Mouse (Mus musculus) bone marrow, adult 2 months (tissue): Measurements from ENCODE around the gene Stn1. TPM values are rescaled to one million over a fixed set of nuclear protein-coding genes. Genes with fewer than 3 reads are reported as not detected.
A peak's percentile ranks its signal among the peaks of the same experiment; 100 is the strongest.

Source experiments
- H3K27ac ChIP-seq: fragments of 200-500 bp; 2 replicates; pipeline ENCODE4 v1.5.1; 2012; ENCODE audit warnings: low read depth, mild to moderate bottlenecking, control low read depth, inconsistent platforms, low read length; ENCODE audit not compliant: control insufficient read depth, poor library complexity, insufficient read depth
- H3K4me1 ChIP-seq: fragments of 200-500 bp; 2 replicates; pipeline ENCODE4 v1.6.1; 2011; ENCODE audit warnings: low read length; ENCODE audit not compliant: control insufficient read depth, insufficient read depth
- H3K4me3 ChIP-seq: fragments of 200-500 bp; replicated peaks from 2 replicates; pipeline ENCODE3; 2011; ENCODE audit warnings: mild to moderate bottlenecking, low read depth, low read length, control low read depth; ENCODE audit not compliant: control insufficient read depth
- CTCF ChIP-seq: fragments of 200-500 bp; IDR thresholded peaks from 2 replicates; pipeline ENCODE4 v1.5.1; 2011; ENCODE audit warnings: low read length, control low read depth; ENCODE audit not compliant: control insufficient read depth, insufficient read depth
- POLR2A ChIP-seq: fragments of 200-500 bp; IDR thresholded peaks from 2 replicates; pipeline ENCODE4 v1.6.1; 2011; ENCODE audit warnings: low read depth, mild to moderate bottlenecking, control low read depth, low read length, borderline replicate concordance; ENCODE audit not compliant: control insufficient read depth
- WGBS: fragments of 180-500 bp; shearing (Covaris S2); methylation state at CpG from one replicate; pipeline ENCODE4 v1.1.7; 2018; 5-methylcytosine and 5-hydroxymethylcytosine counted together
- polyA plus RNA-seq: library from polyadenylated mRNA; stranded (reverse); fragments of >200 nt; gene quantifications from 2 replicates; pipeline ENCODE4 v1.2.4, GENCODE M21; 2011; ENCODE audit warnings: low replicate concordance; ENCODE audit not compliant: missing spikeins, insufficient read depth, insufficient read length

Stn1 gene
- polyA plus RNA-seq, 1 experiment, result 19.1 TPM

- TF ChIP-seq CTCF (no peak), POLR2A (no peak)
- H3K4me3 ChIP-seq, result no peak overlapping the region
- H3K4me1 ChIP-seq, result peaks cover 9% of the 10 kb centered on the region
- 67% methylated on average over 8 of the region's 8 CpGs for WGBS
- no peak overlapping the region for H3K27ac ChIP-seq
These were observed 19.7 kb downstream of the Stn1 start for GRCm38 (mm10) chr19:47517570-47517969.

- no peak overlapping the region for H3K4me3 ChIP-seq
- peaks cover 13% of the 10 kb centered on the region for H3K4me1 ChIP-seq
- H3K27ac ChIP-seq, result no peak overlapping the region
- WGBS, result 88% methylated on average over 12 of the region's 12 CpGs
- TF ChIP-seq POLR2A (no peak), CTCF (no peak)
These were observed 20.4 kb downstream of the Stn1 start for GRCm38 (mm10) chr19:47516879-47517278.

GRCm38 (mm10) chr19:47515091-47515490 is 22.2 kb downstream of the Stn1 start:
- H3K4me3 ChIP-seq, result no peak overlapping the region
- H3K27ac ChIP-seq, result no peak overlapping the region
- TF ChIP-seq POLR2A (no peak), CTCF (no peak)
- 79% methylated on average over 5 of the region's 5 CpGs for WGBS
- H3K4me1 ChIP-seq, result peaks cover 16% of the 10 kb centered on the region

GRCm38 (mm10) chr19:47513618-47513897 is 23.7 kb downstream of the Stn1 start:
- WGBS, result 89% methylated on average over 4 of the region's 4 CpGs

GRCm38 (mm10) chr19:47512794-47513617 is 24.3 kb downstream of the Stn1 start:
- TF ChIP-seq POLR2A (no peak), CTCF (no peak)
- no peak overlapping the region for H3K27ac ChIP-seq
- H3K4me1 ChIP-seq, result peaks cover 18% of the 10 kb centered on the region
- H3K4me3 ChIP-seq, result no peak overlapping the region
- WGBS, result 77% methylated on average over 21 of the region's 21 CpGs

More at GRCm38 (mm10) chr19:47513618-47513897, 23.7 kb downstream of the Stn1 start:
- H3K4me1 ChIP-seq, result peaks cover 20% of the 10 kb centered on the region
- H3K27ac ChIP-seq, result no peak overlapping the region
- no peak overlapping the region for H3K4me3 ChIP-seq
- TF ChIP-seq CTCF (no peak), POLR2A (no peak)

- Histone ChIP-seq H3K4me3 (no peak overlapping the region), H3K4me1 (peaks cover 18% of the 10 kb centered on the region), H3K27ac (peak overlapping the region; percentile 67)
- WGBS, result 40% methylated on average over 6 of the region's 6 CpGs
- TF ChIP-seq POLR2A (0 out of 2 replicates have a peak, but pooled peaks have one; percentile 17), CTCF (no peak)
These were observed 25.3 kb downstream of the Stn1 start for GRCm38 (mm10) chr19:47511958-47512357.

GRCm38 (mm10) chr19:47511294-47511675 is 26.0 kb downstream of the Stn1 start:
- WGBS, result 15% methylated on average over 7 of the region's 7 CpGs
- H3K27ac ChIP-seq, result peak overlapping the region; percentile 67
- peaks cover 18% of the 10 kb centered on the region for H3K4me1 ChIP-seq
- H3K4me3 ChIP-seq, result no peak overlapping the region
- no peak for TF ChIP-seq CTCF
- TF ChIP-seq POLR2A, result no peak

GRCm38 (mm10) chr19:47510473-47511293 is 26.6 kb downstream of the Stn1 start:
- 4% methylated on average over 25 of the region's 25 CpGs for WGBS
- Histone ChIP-seq H3K4me1 (peaks cover 18% of the 10 kb centered on the region), H3K27ac (peak overlapping the region; percentile 67), H3K4me3 (peak overlapping the region; percentile 2)
- peak; percentile 53; the same call in 1 of the 2 replicates for TF ChIP-seq POLR2A
- no peak for TF ChIP-seq CTCF
